In the genomic region with DNA sequence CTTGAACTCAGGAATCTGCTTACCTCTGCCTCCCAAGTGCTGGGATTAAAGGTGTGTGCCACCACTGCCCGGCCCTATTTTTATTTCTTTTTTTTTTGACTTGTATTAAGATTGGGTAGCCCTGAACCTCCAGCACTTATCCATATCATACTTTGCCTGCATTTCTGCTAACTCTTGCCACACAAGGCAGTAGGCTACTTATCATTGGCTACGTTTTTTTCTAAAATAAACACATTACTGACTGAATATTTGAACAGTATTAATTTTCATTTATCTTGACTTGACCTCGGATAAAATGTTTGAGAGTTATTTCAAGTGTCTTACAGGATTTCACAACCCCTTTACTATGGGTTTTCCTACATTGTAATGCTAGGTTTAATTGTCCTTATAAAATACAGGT, we compare ENCODE assay signal across 17 mouse cellular contexts.
"Had no signal": no experiment of that assay in that cellular context is flagged by ENCODE, and none has a peak within 500 bp of the region (broad histone marks: within the 10 kb centered on the region; RNA-seq: fewer than 3 reads in every experiment).

No protein-coding gene starts in this region.

- H3K27ac ChIP-seq: liver, embryonic 13.5 days; liver, embryonic 15.5 days; macrophage; midbrain, embryonic 13.5 days; midbrain, embryonic 15.5 days; neural tube, embryonic 12.5 days; stomach, embryonic 15.5 days; stomach, postnatal 0 days had no signal

- H3K9ac ChIP-seq: liver, embryonic 13.5 days; liver, embryonic 15.5 days; liver, postnatal 0 days; midbrain, embryonic 13.5 days; midbrain, embryonic 15.5 days; neural tube, embryonic 12.5 days; stomach, embryonic 15.5 days had no signal

- H3K4me2 ChIP-seq: liver, embryonic 11.5 days; liver, embryonic 13.5 days; liver, embryonic 15.5 days; midbrain, embryonic 11.5 days; midbrain, embryonic 13.5 days; midbrain, embryonic 15.5 days; neural tube, embryonic 12.5 days; stomach, embryonic 15.5 days had no signal

- H3K9me3 ChIP-seq: liver, embryonic 13.5 days; liver, embryonic 15.5 days; midbrain, embryonic 13.5 days; midbrain, embryonic 15.5 days; neural tube, embryonic 12.5 days; stomach, embryonic 15.5 days had no signal

- H3K4me3 ChIP-seq: liver, embryonic 13.5 days; liver, embryonic 15.5 days; megakaryocyte, embryonic 14.5 days; midbrain, embryonic 13.5 days; midbrain, embryonic 15.5 days; neural tube, embryonic 12.5 days; stomach, embryonic 15.5 days had no signal

- H3K36me3 ChIP-seq: liver, embryonic 13.5 days; liver, embryonic 15.5 days; midbrain, embryonic 13.5 days; midbrain, embryonic 15.5 days; neural tube, embryonic 12.5 days; stomach, embryonic 15.5 days had no signal

- ATAC-seq: liver, postnatal 0 days; midbrain, embryonic 13.5 days; midbrain, embryonic 15.5 days had no signal

- DNase-seq: liver; liver, embryonic 13.5 days; liver, postnatal 0 days; right cerebral cortex, postnatal 14 days; thymus, adult 2 months; thymus, postnatal 25 days; thymus, postnatal 4 days had no signal

- H3K27me3 ChIP-seq: liver, embryonic 13.5 days; liver, embryonic 15.5 days; megakaryocyte, embryonic 14.5 days; midbrain, embryonic 13.5 days; midbrain, embryonic 15.5 days; neural tube, embryonic 12.5 days; stomach, embryonic 15.5 days had no signal

- H3K4me1 ChIP-seq: liver, embryonic 13.5 days; liver, embryonic 15.5 days; megakaryocyte, embryonic 14.5 days; midbrain, embryonic 13.5 days; midbrain, embryonic 15.5 days; neural tube, embryonic 12.5 days; stomach, embryonic 15.5 days had no signal
